Mouse (Mus musculus): ENCODE data around the gene Rbms3. TPM values are rescaled to one million over a fixed set of nuclear protein-coding genes. Genes with fewer than 3 reads are reported as not detected.

Gene Rbms3
- total RNA-seq, 2 experiments from 2014 or later: 66.4 to 73.5 TPM

DNA sequence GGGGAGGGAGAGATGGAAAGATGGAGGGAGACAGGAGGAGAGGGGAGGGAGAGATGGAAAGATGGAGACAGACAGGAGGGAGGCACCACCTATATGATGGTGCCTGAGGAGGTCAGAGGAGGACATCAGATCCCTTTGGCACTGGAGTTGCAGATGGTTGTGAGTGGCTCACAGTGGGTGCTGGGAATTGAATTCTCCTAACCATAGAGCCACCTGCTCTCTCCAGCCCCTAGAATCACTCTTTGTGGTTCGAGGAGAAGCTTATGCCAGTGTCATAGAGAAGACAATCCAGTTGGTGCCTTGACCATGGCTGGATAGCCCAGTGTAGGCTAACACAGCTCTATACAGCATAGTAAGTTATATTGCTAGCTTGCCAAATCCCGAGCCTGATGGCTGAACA, 137.8 kb downstream of the Rbms3 start:
- no peak for DNase-seq (ENCODE audit: low spot score in 2 of 2)

DNA sequence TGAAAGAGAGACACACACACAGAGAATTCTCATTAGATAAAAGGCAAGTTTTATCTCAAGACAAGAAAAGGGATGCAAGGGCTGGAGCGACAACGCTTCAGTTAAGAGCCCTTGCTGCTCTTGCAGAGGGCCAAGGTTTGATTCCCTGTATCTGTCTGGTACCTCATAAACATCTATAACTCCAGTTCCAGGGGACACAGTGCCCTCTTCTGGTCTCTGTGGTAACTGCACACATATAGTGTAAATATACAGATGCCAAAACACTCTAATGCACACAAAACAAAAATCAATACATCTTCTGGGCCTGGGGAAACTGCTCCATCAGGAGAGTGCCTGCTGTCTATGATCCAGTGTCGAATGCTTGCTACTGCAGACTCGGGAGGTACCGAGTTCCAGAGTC, 145.3 kb downstream of the Rbms3 start:
- no peak for DNase-seq (ENCODE audit: low spot score in 2 of 2)

- DNase-seq (ENCODE audit: low spot score in 2 of 2): no peak
These were observed 153.0 kb downstream of the Rbms3 start for GRCm38 (mm10) chr9:117476753-117477152.

DNA sequence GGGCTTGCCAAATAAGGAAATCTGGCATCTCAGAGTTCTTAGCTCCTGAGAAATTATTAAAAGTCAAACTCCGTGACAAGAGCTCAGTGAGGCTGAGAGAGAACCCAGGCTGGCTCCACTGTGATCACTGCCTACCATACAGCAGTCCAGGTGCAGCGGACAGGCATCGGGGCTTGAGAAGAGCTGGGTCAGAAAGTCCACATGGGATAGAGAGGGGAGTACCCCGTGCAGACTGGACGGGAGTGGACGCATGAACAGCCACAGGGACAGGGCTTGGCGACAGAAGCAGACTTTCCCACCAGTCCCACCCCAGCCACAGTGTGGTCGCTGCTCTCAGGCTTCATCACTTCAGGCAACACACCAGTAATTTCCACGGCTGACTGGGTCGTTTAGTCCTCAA, 176.9 kb downstream of the Rbms3 start:
- DNase-seq (ENCODE audit: low spot score in 2 of 2): no peak

DNA sequence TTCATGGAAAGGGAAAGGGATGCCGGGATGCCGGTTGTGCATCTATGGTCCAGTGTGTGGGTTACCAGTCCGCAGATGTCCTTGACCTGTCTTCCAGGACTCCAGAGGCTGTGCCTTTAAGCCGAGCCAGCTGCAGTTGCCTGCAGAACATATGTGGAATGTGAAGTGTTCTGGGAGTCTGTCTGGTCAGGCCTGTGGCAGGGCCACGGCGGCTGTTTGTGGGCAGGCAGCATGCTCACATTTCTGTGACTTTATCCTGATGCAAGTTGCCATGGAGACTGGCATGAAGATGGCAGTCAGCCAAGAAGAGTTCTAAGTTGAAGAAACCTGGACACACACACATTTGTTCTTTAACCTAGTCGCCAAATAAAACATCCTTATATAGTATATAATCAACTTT, 187.1 kb downstream of the Rbms3 start:
- no peak for DNase-seq (ENCODE audit: low spot score in 2 of 2)

- no peak for DNase-seq (ENCODE audit: low spot score in 2 of 2)
These were observed 193.9 kb downstream of the Rbms3 start for GRCm38 (mm10) chr9:117435856-117436255.

GRCm38 (mm10) chr9:117430670-117431069, 199.0 kb downstream of the Rbms3 start:
- DNase-seq (ENCODE audit: low spot score in 2 of 2): no peak

GRCm38 (mm10) chr9:117429217-117430105, 200.3 kb downstream of the Rbms3 start:
- no peak for DNase-seq (ENCODE audit: low spot score in 2 of 2)

DNA sequence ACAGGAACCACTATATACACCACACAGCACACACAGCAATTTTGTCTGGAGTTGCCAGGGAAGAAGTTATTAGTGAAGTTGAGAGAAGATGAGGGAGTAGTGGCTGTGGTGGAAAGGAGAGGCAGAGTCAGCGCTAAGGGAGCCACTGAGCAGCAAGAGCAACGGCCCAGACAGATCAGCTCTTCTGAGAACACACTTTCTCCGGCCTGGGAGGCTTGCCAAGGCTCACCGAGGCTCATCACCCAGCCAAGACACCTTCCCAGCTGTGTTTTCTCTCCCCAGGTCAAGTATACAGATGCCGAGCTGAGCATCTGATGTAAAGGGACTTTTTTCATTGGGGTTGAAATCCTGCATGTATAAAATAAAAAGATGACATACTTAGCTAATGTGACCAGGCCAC, 206.5 kb downstream of the Rbms3 start:
- DNase-seq (ENCODE audit: low spot score in 2 of 2): no peak

- DNase-seq (ENCODE audit: low spot score in 2 of 2): no peak
These were observed 209.7 kb downstream of the Rbms3 start for GRCm38 (mm10) chr9:117419874-117420485.

DNA sequence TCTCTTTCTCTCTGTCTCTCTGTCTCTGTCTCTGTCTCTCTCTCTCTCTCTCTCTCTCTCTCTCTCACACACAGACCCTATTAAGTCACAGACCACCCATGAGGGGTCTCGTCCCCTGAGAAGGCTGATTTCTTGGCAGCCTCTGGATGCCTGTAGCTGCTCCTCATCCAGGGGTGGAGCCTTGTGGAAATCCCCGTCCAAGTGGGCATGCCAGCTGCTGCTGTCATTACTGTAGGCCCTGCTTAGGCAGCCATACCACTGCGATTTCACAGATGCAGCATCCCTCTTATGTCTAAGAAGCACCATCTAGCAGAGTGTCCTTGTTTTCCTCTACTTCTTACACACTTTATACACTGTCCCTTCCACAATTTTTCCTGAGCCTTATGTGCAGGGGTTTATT, 216.5 kb downstream of the Rbms3 start:
- peak in 1 of 2 experiments; percentile 26 for DNase-seq (ENCODE audit: low spot score in 2 of 2)

- no peak for DNase-seq (ENCODE audit: low spot score in 2 of 2)
These were observed 217.1 kb downstream of the Rbms3 start for GRCm38 (mm10) chr9:117412584-117412983.

DNA sequence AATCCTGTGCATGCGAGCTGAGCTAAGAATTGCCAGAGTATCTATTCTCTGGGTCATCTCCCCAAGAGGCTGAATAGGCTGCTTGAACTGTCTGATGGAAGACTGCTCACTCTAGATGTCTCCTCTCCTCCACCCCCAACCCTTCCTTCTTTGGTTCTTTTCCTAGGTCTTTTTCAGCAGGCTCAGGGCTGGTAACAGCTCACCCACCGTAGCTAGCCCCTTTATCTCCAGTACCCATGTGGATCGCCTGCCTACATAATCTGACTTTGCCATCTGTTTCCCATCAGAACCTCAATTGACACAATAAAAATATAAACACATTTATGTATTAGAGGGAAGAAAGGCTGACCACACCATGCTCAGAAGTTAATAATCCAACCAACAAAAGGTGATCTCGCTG, 225.1 kb downstream of the Rbms3 start:
- no peak for DNase-seq (ENCODE audit: low spot score in 2 of 2)

GRCm38 (mm10) chr9:117400262-117400671, 229.4 kb downstream of the Rbms3 start:
- DNase-seq (ENCODE audit: low spot score in 2 of 2): no peak

- DNase-seq (ENCODE audit: low spot score in 2 of 2): no peak
These were observed 232.6 kb downstream of the Rbms3 start for GRCm38 (mm10) chr9:117397071-117397470.

GRCm38 (mm10) chr9:117396586-117396985, 233.1 kb downstream of the Rbms3 start:
- DNase-seq (ENCODE audit: low spot score in 2 of 2): no peak

DNA sequence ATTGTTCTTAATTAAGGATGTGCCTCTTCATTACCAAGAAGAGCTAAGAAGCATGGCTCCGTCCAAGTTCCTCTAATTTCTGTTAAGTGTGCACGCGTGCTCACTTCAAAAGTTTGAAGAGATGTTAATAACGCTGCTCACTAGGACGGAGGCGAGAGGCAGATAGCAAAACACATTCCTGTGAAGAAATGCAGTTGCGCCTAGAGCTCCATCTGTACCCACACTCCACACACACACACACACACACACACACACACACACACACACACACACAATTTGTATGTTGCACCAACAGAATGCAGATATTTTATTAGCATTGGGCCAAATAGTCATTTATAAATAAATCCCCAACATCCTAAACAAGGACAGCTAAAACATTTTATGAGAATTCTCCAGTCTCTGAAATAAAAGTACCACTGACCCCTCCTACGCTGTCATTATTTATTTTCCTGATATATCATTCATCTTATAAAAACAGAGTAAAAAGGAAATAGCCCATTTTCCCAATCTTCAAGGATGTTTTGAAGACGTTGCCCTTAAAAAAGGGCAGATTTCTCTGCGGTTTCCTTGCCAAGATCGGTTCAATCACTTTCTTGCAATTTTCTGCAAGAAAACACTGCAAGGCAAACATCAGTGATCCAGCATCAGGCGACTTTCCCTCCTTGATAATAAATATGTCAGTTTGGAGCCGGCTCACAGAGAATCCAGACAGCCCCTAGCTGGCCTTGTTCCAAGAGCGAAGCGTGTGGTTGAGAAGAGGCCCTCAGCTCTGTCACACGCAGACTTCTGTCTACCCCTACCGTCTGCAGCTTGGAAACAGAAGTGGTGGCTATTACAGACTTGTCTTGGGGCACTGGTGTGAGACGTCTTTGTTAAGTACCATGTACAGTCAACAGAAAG, 235.8 kb downstream of the Rbms3 start:
- DNase-seq (ENCODE audit: low spot score in 2 of 2): peak in 1 of 2 experiments; percentile 41

DNA sequence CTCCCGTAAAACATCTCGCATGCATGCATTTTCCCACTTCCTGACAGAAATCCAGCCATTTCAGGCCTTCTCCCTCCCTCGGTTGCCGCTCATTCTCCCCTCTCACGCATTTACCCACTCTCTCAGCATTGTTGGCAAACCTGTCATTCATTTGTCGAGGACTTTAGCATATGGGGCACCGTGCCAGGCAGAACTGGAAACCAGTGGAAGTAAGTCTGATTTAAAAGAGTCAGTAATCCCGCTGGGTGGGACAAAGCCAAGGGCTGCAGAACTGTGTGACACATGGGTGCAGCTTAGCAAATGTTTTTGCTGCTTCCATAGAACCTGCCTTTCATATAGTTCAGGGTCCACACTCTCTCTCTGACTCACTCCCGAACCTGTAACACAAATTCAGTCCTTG, 241.7 kb downstream of the Rbms3 start:
- DNase-seq (ENCODE audit: low spot score in 2 of 2): no peak

- no peak for DNase-seq (ENCODE audit: low spot score in 2 of 2)
These were observed 248.8 kb downstream of the Rbms3 start for GRCm38 (mm10) chr9:117380876-117381275.

GRCm38 (mm10) chr9:117380076-117380475, 249.6 kb downstream of the Rbms3 start:
- DNase-seq (ENCODE audit: low spot score in 2 of 2): peak in 1 of 2 experiments; percentile 32

DNA sequence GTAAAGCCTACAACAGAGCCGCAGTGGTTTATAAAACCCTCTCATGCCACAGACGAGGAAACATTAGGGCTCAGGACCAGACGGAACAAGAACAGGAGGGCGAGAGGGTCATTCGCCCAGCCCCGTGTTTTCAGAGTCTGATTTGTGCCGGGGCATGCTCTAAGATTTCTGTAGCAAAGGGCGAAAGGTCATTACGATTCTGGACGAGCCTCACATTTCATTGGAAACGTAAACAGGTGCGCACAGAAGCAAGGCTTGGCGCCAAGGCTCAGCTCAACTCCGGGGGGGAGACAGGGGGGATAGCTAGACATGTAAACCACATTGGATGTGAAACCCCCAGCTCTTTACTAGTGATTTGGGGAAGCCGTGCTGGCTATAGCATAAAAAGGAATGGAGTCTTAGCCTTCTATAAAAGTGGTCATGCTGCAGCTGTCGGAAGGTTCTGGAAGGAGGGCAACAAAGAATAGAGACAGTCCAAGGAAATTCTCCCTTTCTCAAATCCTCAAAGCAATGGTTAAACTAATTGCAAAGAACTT, 250.2 kb downstream of the Rbms3 start:
- no peak for DNase-seq (ENCODE audit: low spot score in 2 of 2)
